Mouse (Mus musculus) CH12.LX (cell line): ENCODE measurements around the gene Lurap1l. TPM values are rescaled to one million over a fixed set of nuclear protein-coding genes. Genes with fewer than 3 reads are reported as not detected.

Source experiments
- DNase-seq: peaks from one replicate; pipeline ENCODE4 v3.0.0-alpha.2; 2013; ENCODE audit errors: extremely low read depth
- H3K27ac ChIP-seq: 2 replicates; pipeline ENCODE4 v1.5.1; 2012; ENCODE audit warnings: low read depth, mild to moderate bottlenecking, control low read depth, moderate library complexity; ENCODE audit not compliant: insufficient read depth
- H3K27me3 ChIP-seq: replicated peaks from 2 replicates; pipeline ENCODE3; 2012; ENCODE audit warnings: inconsistent platforms
- H3K36me3 ChIP-seq, 2 experiments: replicated peaks in 1 of 2; 2 replicates each; pipeline versions ENCODE3 to v1.6.1; 2012; ENCODE audit warnings: inconsistent platforms in 1 of 2, low read length in 1 of 2, mild to moderate bottlenecking in 1 of 2, mixed read lengths in 1 of 2, moderate library complexity in 1 of 2; ENCODE audit not compliant: control insufficient read depth in 1 of 2, insufficient read depth in 1 of 2
- H3K4me1 ChIP-seq, 2 experiments: 2 replicates each; pipeline ENCODE4 v1.6.1; 2012; ENCODE audit warnings: inconsistent platforms in 1 of 2, moderate library complexity in 1 of 2; ENCODE audit not compliant: insufficient read depth in 2 of 2, control insufficient read depth in 1 of 2
- H3K4me2 ChIP-seq: 2 replicates; pipeline ENCODE4 v1.6.1; 2012; ENCODE audit warnings: low read depth, mild to moderate bottlenecking, control low read depth; ENCODE audit not compliant: poor library complexity, insufficient read depth, severe bottlenecking
- H3K4me3 ChIP-seq, 3 experiments: fragments of 150-350 bp in 1 of 3; sonication (generic) in 1 of 3; replicated peaks in 1 of 3; 2 replicates each; pipeline versions ENCODE3 to v1.5.1; 2011 to 2012; ENCODE audit warnings: low read depth in 2 of 3, low read length in 2 of 3, mild to moderate bottlenecking in 2 of 3, moderate library complexity in 2 of 3, control low read depth in 1 of 3, improper control_type of control experiment in 1 of 3, inconsistent platforms in 1 of 3, mixed read lengths in 1 of 3; ENCODE audit not compliant: poor library complexity in 1 of 3
- H3K79me2 ChIP-seq: replicated peaks from 2 replicates; pipeline ENCODE4 v1.6.1; 2012; ENCODE audit warnings: mild to moderate bottlenecking, moderate library complexity; ENCODE audit not compliant: control insufficient read depth, poor library complexity, insufficient read depth, severe bottlenecking; ENCODE audit errors: extremely low read depth
- H3K9ac ChIP-seq: 2 replicates; pipeline ENCODE4 v1.6.1; 2012; ENCODE audit warnings: low read depth, mild to moderate bottlenecking, control low read depth, moderate library complexity; ENCODE audit not compliant: insufficient read depth
- H3K9me3 ChIP-seq: replicated peaks from 2 replicates; pipeline ENCODE3; 2012; ENCODE audit warnings: low read length, inconsistent platforms, mixed read lengths
- CHD1 ChIP-seq: IDR thresholded peaks from 2 replicates; pipeline ENCODE4 v1.6.1; 2012; ENCODE audit warnings: low read depth, low read length, improper control_type of control experiment, inconsistent platforms
- CHD2 ChIP-seq: IDR thresholded peaks from 2 replicates; pipeline ENCODE4 v1.6.1; 2011; ENCODE audit warnings: low read length, improper control_type of control experiment
- CTCF ChIP-seq, 2 experiments: IDR thresholded peaks in 1 of 2; conservative IDR thresholded peaks in 1 of 2; 2 replicates each; pipeline ENCODE4 v1.5.1; 2011 to 2012; ENCODE audit warnings: low read depth in 2 of 2, low read length in 2 of 2, improper control_type of control experiment in 1 of 2, inconsistent platforms in 1 of 2, mild to moderate bottlenecking in 1 of 2, moderate library complexity in 1 of 2
- E2F4 ChIP-seq: IDR thresholded peaks from 2 replicates; pipeline ENCODE4 v1.6.1; 2011; ENCODE audit warnings: low read depth, low read length, improper control_type of control experiment; ENCODE audit not compliant: insufficient replicate concordance
- ELF1 ChIP-seq: IDR thresholded peaks from 2 replicates; pipeline ENCODE4 v1.6.1; 2014; ENCODE audit warnings: low read depth, mild to moderate bottlenecking, inconsistent platforms, low read length, improper control_type of control experiment
- ETS1 ChIP-seq: conservative IDR thresholded peaks from 2 replicates; pipeline ENCODE4 v1.6.1; 2012; ENCODE audit warnings: low read depth, mild to moderate bottlenecking, inconsistent platforms, low read length, improper control_type of control experiment, moderate library complexity
- GABPA ChIP-seq: IDR thresholded peaks from 2 replicates; pipeline ENCODE4 v1.6.1; 2012; ENCODE audit warnings: low read depth, low read length, improper control_type of control experiment, inconsistent platforms; ENCODE audit not compliant: insufficient replicate concordance
- HCFC1 ChIP-seq: IDR thresholded peaks from 2 replicates; pipeline ENCODE4 v1.6.1; 2012; ENCODE audit warnings: low read depth, mild to moderate bottlenecking, inconsistent platforms, low read length, improper control_type of control experiment
- IRF4 ChIP-seq: IDR thresholded peaks from 2 replicates; pipeline ENCODE4 v1.6.1; 2014; ENCODE audit warnings: low read depth, mild to moderate bottlenecking, inconsistent platforms, low read length, improper control_type of control experiment
- JUN ChIP-seq: IDR thresholded peaks from 2 replicates; pipeline ENCODE4 v1.6.1; 2011; ENCODE audit warnings: low read depth, mild to moderate bottlenecking, low read length, improper control_type of control experiment, moderate library complexity; ENCODE audit not compliant: insufficient read depth
- JUND ChIP-seq: conservative IDR thresholded peaks from 2 replicates; pipeline ENCODE4 v1.6.1; 2011; ENCODE audit warnings: low read depth, low read length, improper control_type of control experiment
- MAFK ChIP-seq: IDR thresholded peaks from 2 replicates; pipeline ENCODE4 v1.6.1; 2011; ENCODE audit warnings: low read length, improper control_type of control experiment; ENCODE audit not compliant: insufficient replicate concordance
- MEF2A ChIP-seq: IDR thresholded peaks from 2 replicates; pipeline ENCODE4 v1.6.1; 2014; ENCODE audit warnings: low read depth, mild to moderate bottlenecking, inconsistent platforms, low read length, improper control_type of control experiment, borderline replicate concordance
- MXI1 ChIP-seq: IDR thresholded peaks from 2 replicates; pipeline ENCODE4 v1.6.1; 2011; ENCODE audit warnings: mild to moderate bottlenecking, low read depth, low read length, improper control_type of control experiment
- NELFE ChIP-seq: IDR thresholded peaks from 2 replicates; pipeline ENCODE4 v1.6.1; 2011; ENCODE audit warnings: low read depth, low read length, improper control_type of control experiment
- PAX5 ChIP-seq: IDR thresholded peaks from 2 replicates; pipeline ENCODE4 v1.6.1; 2012; ENCODE audit warnings: low read length, inconsistent platforms, mixed read lengths
- RAD21 ChIP-seq: IDR thresholded peaks from 2 replicates; pipeline ENCODE4 v1.6.1; 2011; ENCODE audit warnings: low read depth, mild to moderate bottlenecking, low read length, improper control_type of control experiment, moderate library complexity
- RCOR1 ChIP-seq: conservative IDR thresholded peaks from 2 replicates; pipeline ENCODE4 v1.6.1; 2012; ENCODE audit warnings: low read depth, mild to moderate bottlenecking, inconsistent platforms, low read length, improper control_type of control experiment
- TBP ChIP-seq: conservative IDR thresholded peaks from 2 replicates; pipeline ENCODE4 v1.6.1; 2011; ENCODE audit warnings: low read depth, low read length, improper control_type of control experiment
- USF1 ChIP-seq: IDR thresholded peaks from 2 replicates; pipeline ENCODE4 v1.6.1; 2014; ENCODE audit warnings: low read depth, mild to moderate bottlenecking, inconsistent platforms, low read length, improper control_type of control experiment
- USF2 ChIP-seq: conservative IDR thresholded peaks from 2 replicates; pipeline ENCODE4 v1.6.1; 2011; ENCODE audit warnings: low read depth, low read length, improper control_type of control experiment
- ZC3H11A ChIP-seq: IDR thresholded peaks from 2 replicates; pipeline ENCODE4 v1.6.1; 2012; ENCODE audit warnings: low read depth, mild to moderate bottlenecking, inconsistent platforms, low read length, improper control_type of control experiment
- ZMIZ1 ChIP-seq: IDR thresholded peaks from 2 replicates; pipeline ENCODE4 v1.6.1; 2012; ENCODE audit warnings: low read depth, mild to moderate bottlenecking, inconsistent platforms, low read length, improper control_type of control experiment
- dilution Hi-C: fragments of 300-500 bp; cut with MboI; formaldehyde crosslinking; loops from 2 replicates; pipeline ENCODE4 v1.14.3; 2020; ENCODE audit warnings: low sequenced_read_pairs; ENCODE audit not compliant: extremely low pct_unique_long_range_greater_than_20kb, extremely low pct_ligation_motif_present
- in situ Hi-C: fragments of 300-500 bp; cut with MboI; formaldehyde crosslinking; loops from 3 replicates; pipeline ENCODE4 v1.14.3; 2019; ENCODE audit warnings: low sequenced_read_pairs, low pct_ligation_motif_present, low pct_unique_long_range_greater_than_20kb, mixed read lengths
- polyA plus RNA-seq: library from polyadenylated mRNA; unstranded; fragments of >175 nt; gene quantifications from 2 replicates; pipeline ENCODE4 v1.2.1, GENCODE M21; 2012; ENCODE audit warnings: low read depth; ENCODE audit not compliant: insufficient read length
- total RNA-seq, 2 experiments: library from RNA; depleted of rRNA; stranded (reverse); fragments of 300-350 nt in 1 of 2; fragments of >200 nt in 1 of 2; gene quantifications; 2 replicates each; pipeline ENCODE4 v1.2.3; 2012 to 2014

Lurap1l gene
- total and polyA plus RNA-seq, 3 experiments = not detected

- no peaks in the 10 kb centered on the region for H3K79me2 ChIP-seq
- TF ChIP-seq ZMIZ1 (no peak), PAX5 (no peak), GABPA (no peak), IRF4 (no peak), HCFC1 (no peak), MAFK (no peak), NELFE (no peak), ZC3H11A (no peak), E2F4 (no peak), USF1 (no peak), CHD2 (no peak), JUN (no peak)
- H3K4me3 ChIP-seq = no peak overlapping the region
- no peak overlapping the region for H3K27ac ChIP-seq
- H3K9ac ChIP-seq = no peak overlapping the region
- no peak overlapping the region for H3K4me2 ChIP-seq
- no peaks in the 10 kb centered on the region for H3K4me1 ChIP-seq
- no peaks in the 10 kb centered on the region for H3K27me3 ChIP-seq
- in situ Hi-C loops (no loop called here), dilution Hi-C loops (no loop called here)
- H3K36me3 ChIP-seq = no peaks in the 10 kb centered on the region
- H3K9me3 ChIP-seq = peaks cover 32% of the 10 kb centered on the region
- DNase-seq = no peak
Observed at GRCm38 (mm10) chr4:80863906-80864305, 46.5 kb upstream of the Lurap1l start.

- Histone ChIP-seq H3K4me3 (no peak overlapping the region), H3K79me2 (no peaks in the 10 kb centered on the region), H3K9ac (no peak overlapping the region), H3K4me1 (no peaks in the 10 kb centered on the region), H3K4me2 (no peak overlapping the region), H3K36me3 (no peaks in the 10 kb centered on the region), H3K27ac (no peak overlapping the region), H3K9me3 (peaks cover 37% of the 10 kb centered on the region), H3K27me3 (no peaks in the 10 kb centered on the region)
- DNase-seq = no peak
- in situ Hi-C loops (no loop called here), dilution Hi-C loops (no loop called here)
- no peak for TF ChIP-seq CHD1
- no peak for TF ChIP-seq GABPA
- no peak for TF ChIP-seq ZMIZ1
- no peak for TF ChIP-seq CTCF (conservative IDR thresholded peaks at IDR 0.05 in 1 of 2, IDR thresholded peaks at IDR 0.05 in 1 of 2; ENCODE audit: low read depth in 2 of 2, low read length in 2 of 2)
- no peak for TF ChIP-seq ETS1
- TF ChIP-seq JUN = no peak
- TF ChIP-seq USF2 = no peak
- TF ChIP-seq TBP = no peak
- no peak for TF ChIP-seq USF1
- no peak for TF ChIP-seq ELF1
- TF ChIP-seq RAD21 = no peak
- no peak for TF ChIP-seq CHD2
- TF ChIP-seq MEF2A = no peak
- no peak for TF ChIP-seq RCOR1
- no peak for TF ChIP-seq HCFC1
- TF ChIP-seq ZC3H11A = no peak
- TF ChIP-seq MXI1 = no peak
- TF ChIP-seq JUND = no peak
- TF ChIP-seq, all 38 proteins: peak for 0
Observed at GRCm38 (mm10) chr4:80864511-80864922, 45.9 kb upstream of the Lurap1l start.
